Mouse (Mus musculus) embryonic facial prominence, embryonic 11.5 days (tissue): ENCODE data around the gene Colq. TPM values are rescaled to one million over a fixed set of nuclear protein-coding genes. Genes with fewer than 3 reads are reported as not detected.

ENCODE experiments used
- ATAC-seq: fragments of 200-750 bp; cut with Nextera tagmentation; replicated peaks from 2 replicates; pipeline ENCODE4 v1.8.0; 2017; ENCODE audit warnings: low read depth; ENCODE audit not compliant: insufficient number of reproducible peaks, low FRiP score, low TSS enrichment
- DNase-seq: peaks from one replicate; pipeline ENCODE4 v3.0.0-alpha.2; 2015; ENCODE audit warnings: low spot score
- H3K27ac ChIP-seq: fragments of 300-500 bp; sonication (generic); replicated peaks from 2 replicates; pipeline ENCODE4 v1.5.1; 2014; ENCODE audit warnings: mild to moderate bottlenecking, low read depth, low read length, control low read depth
- H3K27me3 ChIP-seq: fragments of 300-500 bp; sonication (generic); 2 replicates; pipeline ENCODE4 v1.6.1; 2014; ENCODE audit warnings: mild to moderate bottlenecking, low read length, moderate library complexity, mixed read lengths; ENCODE audit not compliant: control insufficient read depth, insufficient read depth
- H3K36me3 ChIP-seq: fragments of 300-500 bp; sonication (generic); replicated peaks from 2 replicates; pipeline ENCODE4 v1.6.1; 2014; ENCODE audit warnings: low read depth, mild to moderate bottlenecking, low read length, moderate library complexity, mixed read lengths; ENCODE audit not compliant: control insufficient read depth, insufficient read depth
- H3K4me1 ChIP-seq: fragments of 300-500 bp; sonication (generic); 2 replicates; pipeline ENCODE4 v1.6.1; 2014; ENCODE audit warnings: low read length, mixed read lengths; ENCODE audit not compliant: control insufficient read depth, insufficient read depth
- H3K4me2 ChIP-seq: fragments of 300-500 bp; sonication (generic); 2 replicates; pipeline ENCODE4 v1.6.1; 2014; ENCODE audit warnings: low read depth, mild to moderate bottlenecking, control low read depth, low read length, moderate library complexity
- H3K4me3 ChIP-seq: fragments of 300-500 bp; sonication (generic); 2 replicates; pipeline ENCODE4 v1.5.1; 2014; ENCODE audit warnings: low read depth, low read length, control low read depth
- H3K9ac ChIP-seq: fragments of 300-500 bp; sonication (generic); replicated peaks from 2 replicates; pipeline ENCODE4 v1.6.1; 2014; ENCODE audit warnings: mild to moderate bottlenecking, control low read depth, low read length
- H3K9me3 ChIP-seq: fragments of 300-500 bp; sonication (generic); replicated peaks from 2 replicates; pipeline ENCODE4 v1.6.1; 2016; ENCODE audit warnings: mild to moderate bottlenecking, low read length, inconsistent platforms, mixed read lengths; ENCODE audit not compliant: control insufficient read depth
- WGBS: fragments of 180-500 bp; shearing (Covaris S2); extraction: QIAGEN DNeasy Blood & Tissue Kit; methylation state at CpG from one replicate; pipeline ENCODE4 v1.1.7; 2014; 5-methylcytosine and 5-hydroxymethylcytosine counted together
- polyA plus RNA-seq: library from polyadenylated mRNA; unstranded; fragments of >200 nt; fragmentation: Nextera tagmentation; extraction: Ambion mirVana; gene quantifications from 2 replicates; pipeline ENCODE4 v1.2.1, GENCODE M21; 2014

Colq gene
- polyA plus RNA-seq = 0.35 and 0.86 TPM in 2 replicates

DNA sequence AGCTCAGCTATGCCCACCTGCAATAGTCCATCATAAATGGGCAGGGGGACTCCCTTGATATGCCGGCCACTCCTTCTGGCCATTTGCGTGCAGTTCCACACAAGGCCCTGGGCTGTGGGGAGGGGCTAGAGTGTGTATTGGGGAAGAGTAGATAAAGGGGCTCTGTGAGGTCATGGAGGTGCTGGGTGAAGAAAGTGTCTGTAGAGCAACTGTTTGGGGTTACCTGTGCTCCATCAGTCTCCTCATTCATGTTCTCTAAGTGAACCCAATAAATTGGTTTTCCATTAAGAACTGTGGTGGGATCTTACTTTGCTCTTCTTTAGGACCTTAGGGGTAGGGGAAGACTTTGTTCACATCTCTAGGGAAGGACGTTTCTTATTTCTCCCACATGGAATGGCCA, at the start of gene Colq:
Gene Colq (minus strand): TSS at position 101 of the 400 bp plus-strand sequence.
- ATAC-seq (no peak), DNase-seq (no peak)
- no peaks in the 10 kb centered on the region for H3K36me3 ChIP-seq
- whole genome bisulfite sequencing = 86% methylated on average over 3 of the region's 3 CpGs
- no peaks in the 10 kb centered on the region for H3K9me3 ChIP-seq
- no peak within 1 kb of the TSS for H3K4me3 ChIP-seq
- no peak within 1 kb of the TSS for H3K4me2 ChIP-seq
- H3K4me1 ChIP-seq = no peaks in the 10 kb centered on the region
- no peak within 1 kb of the TSS for H3K9ac ChIP-seq
- H3K27me3 ChIP-seq = no peaks in the 10 kb centered on the region
- no peak within 1 kb of the TSS for H3K27ac ChIP-seq

DNA sequence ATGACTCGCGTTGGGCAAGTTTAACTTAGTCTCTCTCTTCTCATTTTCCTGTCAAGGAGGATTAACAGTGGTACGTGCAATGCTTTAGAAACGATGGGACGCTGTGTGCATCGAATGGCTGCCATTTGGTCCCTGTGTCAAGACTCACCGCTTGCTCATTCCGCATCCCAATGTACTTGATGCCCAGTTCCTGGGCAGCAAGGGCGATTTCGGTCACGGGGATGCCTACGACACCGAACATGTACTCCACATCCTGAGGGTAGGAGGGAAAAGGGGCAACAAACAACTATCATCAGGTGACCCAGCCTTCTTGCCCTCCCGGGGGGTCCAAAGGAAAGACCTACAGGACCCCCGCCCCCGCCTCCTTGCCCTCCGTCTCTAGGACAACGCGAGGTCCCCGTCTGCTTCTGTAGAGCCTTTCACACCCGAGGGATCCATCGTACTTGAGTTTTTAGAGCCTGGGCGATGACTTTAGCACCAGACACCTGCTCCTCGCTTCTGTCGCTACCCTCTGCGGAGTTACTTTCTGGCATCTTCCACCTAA, 49.3 kb upstream of the Colq start, which contains the start of gene Gm49387:
Gene Gm49387 (minus strand): TSS at position 533 of the 544 bp plus-strand sequence.
- DNase-seq (no peak), ATAC-seq (peak; percentile 54; the same call in 1 of the 2 replicates)
- peak within 1 kb of the TSS; percentile 70 for H3K9ac ChIP-seq
- no peaks in the 10 kb centered on the region for H3K27me3 ChIP-seq
- WGBS = 4% methylated on average over 26 of the region's 26 CpGs
- no peaks in the 10 kb centered on the region for H3K9me3 ChIP-seq
- peak within 1 kb of the TSS; percentile 54; the same call in 1 of the 2 replicates for H3K27ac ChIP-seq
- no peaks in the 10 kb centered on the region for H3K4me1 ChIP-seq
- peak within 1 kb of the TSS; percentile 62 for H3K4me3 ChIP-seq
- peak within 1 kb of the TSS; percentile 88 for H3K4me2 ChIP-seq
- H3K36me3 ChIP-seq = no peaks in the 10 kb centered on the region

DNA sequence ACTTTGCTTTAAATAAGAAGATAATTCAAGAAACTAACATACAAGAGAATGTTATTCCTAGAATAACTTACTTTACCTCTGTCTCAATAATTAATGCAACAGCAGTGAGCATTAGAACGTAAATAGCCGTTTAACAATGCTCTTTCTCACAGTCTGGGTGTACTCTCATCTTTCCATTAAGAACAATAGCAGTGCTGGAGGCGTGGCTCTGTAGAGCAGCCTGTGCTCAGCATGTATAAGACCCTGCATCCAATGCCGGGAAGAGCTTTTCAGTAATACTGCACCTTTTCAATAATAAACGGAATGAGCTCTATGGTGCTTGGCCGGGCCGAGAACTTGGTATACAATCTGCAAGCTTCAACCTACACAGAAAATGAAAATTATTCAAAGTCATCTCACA, 39.5 kb upstream of the Colq start:
- no peaks in the 10 kb centered on the region for H3K4me1 ChIP-seq
- WGBS = 62% methylated on average over 7 of the region's 7 CpGs
- H3K27me3 ChIP-seq = no peaks in the 10 kb centered on the region
- no peak for DNase-seq
- no peaks in the 10 kb centered on the region for H3K36me3 ChIP-seq
- H3K4me2 ChIP-seq = no peak overlapping the region
- no peak overlapping the region for H3K4me3 ChIP-seq
- no peaks in the 10 kb centered on the region for H3K9me3 ChIP-seq
- no peak overlapping the region for H3K27ac ChIP-seq
- no peak for ATAC-seq
- H3K9ac ChIP-seq = no peak overlapping the region

DNA sequence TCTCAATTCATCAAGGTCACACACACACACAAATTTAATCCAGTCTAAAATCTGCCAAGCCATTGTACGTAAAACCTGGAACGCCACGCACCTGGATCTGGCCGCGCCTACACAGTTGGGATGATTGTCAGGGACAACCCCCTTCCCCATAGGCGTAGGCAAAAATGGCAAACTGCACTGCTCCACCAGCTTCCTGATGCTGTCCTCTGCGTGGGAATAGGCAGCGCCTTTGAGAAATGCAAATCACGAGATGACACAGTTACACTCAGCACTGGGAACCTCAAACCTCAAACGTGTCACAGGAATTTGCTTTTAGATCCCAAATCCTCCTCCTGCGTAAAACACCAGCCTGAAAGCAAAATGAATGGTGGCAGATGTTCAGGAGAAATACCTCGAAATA, 31.6 kb upstream of the Colq start:
- H3K27me3 ChIP-seq = no peaks in the 10 kb centered on the region
- ATAC-seq (no peak), DNase-seq (no peak)
- H3K9me3 ChIP-seq = no peaks in the 10 kb centered on the region
- H3K4me2 ChIP-seq = no peak overlapping the region
- no peak overlapping the region for H3K9ac ChIP-seq
- H3K27ac ChIP-seq = no peak overlapping the region
- no peaks in the 10 kb centered on the region for H3K36me3 ChIP-seq
- H3K4me3 ChIP-seq = no peak overlapping the region
- 88% methylated on average over 12 of the region's 12 CpGs for WGBS
- no peaks in the 10 kb centered on the region for H3K4me1 ChIP-seq

DNA sequence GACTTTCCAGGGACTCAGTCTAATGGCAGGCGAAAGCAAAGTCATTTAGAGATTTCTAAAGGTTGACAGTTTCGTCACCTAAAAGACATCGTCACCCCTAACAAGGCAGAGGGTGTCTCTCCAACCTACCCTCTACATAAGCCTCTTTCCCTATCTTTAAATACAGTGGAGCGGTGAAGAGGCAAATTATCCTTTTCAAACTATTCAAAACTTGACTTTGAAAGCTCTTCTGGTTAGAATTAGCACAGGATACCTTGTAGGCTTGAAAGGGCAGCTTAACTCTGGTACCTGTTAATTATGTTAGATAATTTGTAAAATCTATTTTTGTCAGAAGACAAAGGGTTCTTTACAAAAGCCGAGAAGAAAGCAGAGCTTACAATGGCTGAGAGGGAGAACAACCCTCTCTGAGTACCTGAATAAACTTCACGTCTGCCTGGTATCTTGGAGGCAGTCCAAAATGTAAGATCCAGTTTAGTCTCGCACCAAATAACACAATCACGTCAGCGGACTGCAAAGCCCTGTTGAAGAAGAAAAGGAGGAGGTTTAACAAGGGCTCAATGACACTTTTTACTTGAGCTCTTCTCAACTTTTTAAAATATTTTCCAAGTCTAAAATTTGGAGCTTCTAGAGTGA, 29.6 kb upstream of the Colq start:
- no peaks in the 10 kb centered on the region for H3K27me3 ChIP-seq
- no peak for ATAC-seq

DNA sequence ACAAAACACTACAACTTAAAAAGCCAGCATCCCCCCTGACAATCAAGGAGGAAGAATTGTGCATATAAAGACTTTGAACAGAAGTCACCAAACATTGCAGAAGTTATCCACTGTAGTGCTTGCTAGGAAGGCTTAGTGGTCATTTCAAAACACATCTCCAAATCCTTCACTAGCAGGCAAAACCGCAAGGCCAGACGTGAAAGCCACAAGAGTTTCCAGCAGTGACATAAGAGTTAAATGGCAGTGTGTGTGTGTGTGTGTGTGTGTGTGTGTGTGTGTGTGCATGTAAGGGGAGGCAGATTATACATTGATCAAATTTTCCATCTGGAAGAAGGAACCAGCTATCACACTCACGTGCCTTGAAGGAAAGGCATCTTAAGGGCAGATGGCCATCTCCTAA, 26.9 kb upstream of the Colq start:
- H3K27me3 ChIP-seq = no peaks in the 10 kb centered on the region
- H3K36me3 ChIP-seq = no peaks in the 10 kb centered on the region
- DNase-seq (no peak), ATAC-seq (no peak)
- no peaks in the 10 kb centered on the region for H3K9me3 ChIP-seq
- WGBS = 90% methylated on average over 3 of the region's 3 CpGs
- no peak overlapping the region for H3K4me3 ChIP-seq
- no peak overlapping the region for H3K27ac ChIP-seq
- no peak overlapping the region for H3K9ac ChIP-seq
- no peak overlapping the region for H3K4me2 ChIP-seq
- H3K4me1 ChIP-seq = no peaks in the 10 kb centered on the region

More for the DNA sequence above, 29.6 kb upstream of the Colq start:
- Histone ChIP-seq H3K9ac (no peak overlapping the region), H3K4me1 (no peaks in the 10 kb centered on the region), H3K9me3 (no peaks in the 10 kb centered on the region), H3K4me2 (no peak overlapping the region), H3K27ac (no peak overlapping the region), H3K4me3 (no peak overlapping the region), H3K36me3 (no peaks in the 10 kb centered on the region)
- 83% methylated on average over 9 of the region's 9 CpGs for WGBS
- DNase-seq = no peak

DNA sequence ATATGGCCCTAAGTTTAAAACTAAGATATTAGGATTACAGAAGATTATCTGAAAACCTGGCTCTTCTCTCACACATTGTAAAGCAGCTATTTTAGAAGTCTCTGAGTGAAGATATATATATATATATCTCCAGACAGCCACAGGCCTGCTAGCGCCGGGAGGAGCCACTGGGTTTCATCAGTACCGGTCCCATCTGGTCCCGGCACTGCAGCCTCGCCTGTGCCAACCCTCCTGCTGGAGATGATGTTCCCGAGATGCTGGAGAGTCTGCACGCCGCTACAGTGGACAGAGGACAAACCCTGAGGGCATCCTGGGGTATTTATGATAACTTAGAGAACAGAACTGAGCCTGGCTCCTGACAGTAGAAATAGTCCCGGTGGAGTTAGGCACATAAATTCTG, 26.1 kb upstream of the Colq start:
- DNase-seq (no peak), ATAC-seq (no peak)
- no peak overlapping the region for H3K9ac ChIP-seq
- no peaks in the 10 kb centered on the region for H3K4me1 ChIP-seq
- no peak overlapping the region for H3K4me2 ChIP-seq
- no peaks in the 10 kb centered on the region for H3K27me3 ChIP-seq
- no peaks in the 10 kb centered on the region for H3K9me3 ChIP-seq
- 87% methylated on average over 9 of the region's 9 CpGs for whole genome bisulfite sequencing
- H3K36me3 ChIP-seq = no peaks in the 10 kb centered on the region
- H3K4me3 ChIP-seq = no peak overlapping the region
- no peak overlapping the region for H3K27ac ChIP-seq

DNA sequence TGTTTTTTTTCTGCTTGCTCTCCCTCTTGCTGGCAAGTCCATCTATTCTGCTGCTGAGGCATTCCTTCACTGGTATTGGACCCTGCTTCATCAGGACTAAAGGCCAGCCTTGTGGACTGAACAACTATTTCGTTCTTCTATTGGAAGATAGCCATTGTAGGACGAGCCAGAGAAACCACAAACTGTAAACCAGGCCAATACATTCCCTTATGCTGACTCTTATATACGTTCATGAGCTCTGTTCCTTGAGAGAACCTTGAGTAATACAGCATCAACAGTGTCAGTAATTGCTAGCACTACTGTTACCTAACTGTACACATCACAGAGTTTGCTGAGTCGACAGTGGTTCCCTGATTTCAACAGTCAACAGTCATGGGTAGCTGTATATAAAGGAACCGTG, 22.5 kb upstream of the Colq start:
- H3K4me2 ChIP-seq = no peak overlapping the region
- no peak for DNase-seq
- 84% methylated on average over 5 of the region's 5 CpGs for WGBS
- no peak overlapping the region for H3K27ac ChIP-seq
- no peaks in the 10 kb centered on the region for H3K36me3 ChIP-seq
- H3K9ac ChIP-seq = no peak overlapping the region
- H3K4me3 ChIP-seq = no peak overlapping the region
- ATAC-seq = no peak
- no peaks in the 10 kb centered on the region for H3K4me1 ChIP-seq
- H3K27me3 ChIP-seq = no peaks in the 10 kb centered on the region
- H3K9me3 ChIP-seq = no peaks in the 10 kb centered on the region
